Mouse (Mus musculus): ENCODE measurements at regions not wholly inside any gene's neighbourhood (a gene's known extent, or its start where the extent isn't known, plus 50 kb on each side); places are given as distances from the start of the nearest gene placed in this dataset.

GRCm38 (mm10) chr6:91589181-91589580 is 73.5 kb downstream of the Lsm3 start:
- Histone ChIP-seq H3K4me3 (ENCODE audit: low read length) (no peak overlapping the region), H3K36me3 (ENCODE audit: control insufficient read depth, insufficient read depth, low read length) (no peaks in the 10 kb centered on the region), H3K27me3 (ENCODE audit: control insufficient read depth, insufficient read depth, low read depth, low read length) (no peaks in the 10 kb centered on the region), H3K4me1 (replicated peaks; ENCODE audit: control insufficient read depth, insufficient read depth, low read length) (peaks cover 14% of the 10 kb centered on the region), H3K9ac (ENCODE audit: low read length) (no peak overlapping the region), H3K9me3 (ENCODE audit: control insufficient read depth, low read length) (no peaks in the 10 kb centered on the region), H3K27ac (ENCODE audit: low read length) (no peak overlapping the region), H3K4me2 (ENCODE audit: low read depth, low read length) (no peak overlapping the region)
- peak; percentile 24; the same call in 1 of the 2 replicates for ATAC-seq (ENCODE audit: low read depth)
- WGBS: 60% methylated on average over 4 of the region's 4 CpGs

DNA sequence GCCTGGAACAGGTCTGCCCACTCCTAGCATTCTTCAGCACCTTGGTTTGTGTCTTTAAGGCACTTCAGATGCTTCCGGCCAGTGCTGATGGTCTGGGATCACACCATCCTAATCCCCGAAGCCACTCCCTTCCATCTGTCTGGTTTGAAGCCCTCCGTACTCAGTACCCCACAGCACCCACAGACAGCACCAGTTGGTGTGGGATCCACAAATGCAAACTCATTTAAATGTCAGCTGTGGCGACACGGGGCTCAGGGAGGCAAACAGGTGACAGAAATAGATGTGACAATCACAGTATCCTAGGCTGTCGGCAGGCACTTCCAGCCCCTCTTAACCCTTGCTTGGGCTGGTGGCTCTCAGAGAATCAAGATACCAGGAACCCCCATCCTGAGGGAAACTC is 74.7 kb downstream of the Lsm3 start:
- no peak overlapping the region for H3K9ac ChIP-seq (ENCODE audit: low read length)
- H3K36me3 ChIP-seq (ENCODE audit: control insufficient read depth, insufficient read depth, low read length): no peaks in the 10 kb centered on the region
- H3K27me3 ChIP-seq (ENCODE audit: control insufficient read depth, insufficient read depth, low read depth, low read length): no peaks in the 10 kb centered on the region
- WGBS: 42% methylated on average over 6 of the region's 6 CpGs
- peaks cover 14% of the 10 kb centered on the region for H3K4me1 ChIP-seq (replicated peaks; ENCODE audit: control insufficient read depth, insufficient read depth, low read length)
- no peak overlapping the region for H3K4me2 ChIP-seq (ENCODE audit: low read depth, low read length)
- H3K9me3 ChIP-seq (ENCODE audit: control insufficient read depth, low read length): no peaks in the 10 kb centered on the region
- ATAC-seq (ENCODE audit: low read depth): no peak
- no peak overlapping the region for H3K4me3 ChIP-seq (ENCODE audit: low read length)
- H3K27ac ChIP-seq (ENCODE audit: low read length): no peak overlapping the region

DNA sequence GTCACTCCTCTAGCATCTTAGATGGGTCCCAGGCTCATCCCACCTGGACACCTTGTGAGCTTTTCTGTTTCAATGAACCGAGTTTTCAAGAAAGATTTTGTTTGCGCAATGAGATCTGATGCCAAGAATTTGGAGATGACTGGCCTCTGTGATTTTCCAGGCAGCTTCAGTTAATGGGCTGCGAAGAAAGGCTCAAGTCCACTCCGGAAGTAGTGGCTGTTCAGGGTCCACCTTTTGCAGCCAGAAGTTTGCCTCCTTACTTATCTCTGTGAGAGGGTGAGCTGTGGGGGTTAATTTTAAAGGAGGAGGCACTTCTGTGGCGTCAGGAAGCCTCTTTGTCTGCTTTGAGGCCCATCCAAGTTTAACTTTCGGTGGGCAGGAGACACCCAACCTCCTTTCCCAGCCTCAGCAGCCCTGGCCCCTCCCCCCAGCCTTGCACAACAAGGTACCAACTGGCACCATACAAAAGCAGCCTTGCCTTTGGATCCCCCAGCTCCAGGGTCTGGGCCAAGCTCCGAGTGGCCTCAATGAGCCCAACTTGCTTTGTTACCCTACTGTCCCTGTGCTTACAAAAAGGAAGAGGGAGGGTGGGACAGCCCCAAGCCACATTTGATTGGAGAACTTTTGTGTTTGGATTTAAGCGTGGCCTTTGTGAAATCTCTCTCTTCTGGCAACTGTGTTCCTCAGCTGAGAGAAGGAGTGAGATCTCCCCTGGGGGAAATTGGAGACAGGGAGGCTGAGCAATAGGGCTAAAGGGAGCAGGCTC is 75.3 kb downstream of the Lsm3 start:
- no peak overlapping the region for H3K27ac ChIP-seq (ENCODE audit: low read length)
- no peaks in the 10 kb centered on the region for H3K9me3 ChIP-seq (ENCODE audit: control insufficient read depth, low read length)
- H3K9ac ChIP-seq (ENCODE audit: low read length): no peak overlapping the region
- no peak overlapping the region for H3K4me2 ChIP-seq (ENCODE audit: low read depth, low read length)
- ATAC-seq (ENCODE audit: low read depth): peak; percentile 59
- H3K4me1 ChIP-seq (replicated peaks; ENCODE audit: control insufficient read depth, insufficient read depth, low read length): peaks cover 10% of the 10 kb centered on the region
- no peaks in the 10 kb centered on the region for H3K36me3 ChIP-seq (ENCODE audit: control insufficient read depth, insufficient read depth, low read length)
- no peaks in the 10 kb centered on the region for H3K27me3 ChIP-seq (ENCODE audit: control insufficient read depth, insufficient read depth, low read depth, low read length)
- no peak overlapping the region for H3K4me3 ChIP-seq (ENCODE audit: low read length)
- 24% methylated on average over 8 of the region's 8 CpGs for WGBS

GRCm38 (mm10) chr6:91592651-91593050 is 76.9 kb downstream of the Lsm3 start:
- H3K9me3 ChIP-seq (ENCODE audit: control insufficient read depth, low read length): no peaks in the 10 kb centered on the region
- H3K27ac ChIP-seq (ENCODE audit: low read length): no peak overlapping the region
- H3K4me2 ChIP-seq (ENCODE audit: low read depth, low read length): no peak overlapping the region
- H3K36me3 ChIP-seq (ENCODE audit: control insufficient read depth, insufficient read depth, low read length): no peaks in the 10 kb centered on the region
- WGBS: 47% methylated on average over 2 of the region's 2 CpGs
- H3K27me3 ChIP-seq (ENCODE audit: control insufficient read depth, insufficient read depth, low read depth, low read length): no peaks in the 10 kb centered on the region
- H3K4me3 ChIP-seq (ENCODE audit: low read length): no peak overlapping the region
- no peak for ATAC-seq (ENCODE audit: low read depth)
- H3K9ac ChIP-seq (ENCODE audit: low read length): no peak overlapping the region
- peaks cover 10% of the 10 kb centered on the region for H3K4me1 ChIP-seq (replicated peaks; ENCODE audit: control insufficient read depth, insufficient read depth, low read length)

- Histone ChIP-seq H3K4me1 (replicated peaks; ENCODE audit: control insufficient read depth, insufficient read depth, low read length) (no peaks in the 10 kb centered on the region), H3K4me2 (ENCODE audit: low read depth, low read length) (no peak overlapping the region), H3K27me3 (ENCODE audit: control insufficient read depth, insufficient read depth, low read depth, low read length) (no peaks in the 10 kb centered on the region), H3K9ac (ENCODE audit: low read length) (no peak overlapping the region), H3K9me3 (ENCODE audit: control insufficient read depth, low read length) (no peaks in the 10 kb centered on the region), H3K27ac (ENCODE audit: low read length) (no peak overlapping the region), H3K4me3 (ENCODE audit: low read length) (no peak overlapping the region), H3K36me3 (ENCODE audit: control insufficient read depth, insufficient read depth, low read length) (no peaks in the 10 kb centered on the region)
- ATAC-seq (ENCODE audit: low read depth): peak; percentile 67; the same call in 1 of the 2 replicates
- WGBS: 40% methylated on average over 10 of the region's 10 CpGs
Measured at GRCm38 (mm10) chr6:91598942-91599341, 83.2 kb downstream of the Lsm3 start.

- no peaks in the 10 kb centered on the region for H3K36me3 ChIP-seq (ENCODE audit: control insufficient read depth, insufficient read depth, low read length)
- H3K4me2 ChIP-seq (ENCODE audit: low read depth, low read length): no peak overlapping the region
- WGBS: 77% methylated on average over 3 of the region's 3 CpGs
- H3K9me3 ChIP-seq (ENCODE audit: control insufficient read depth, low read length): no peaks in the 10 kb centered on the region
- ATAC-seq (ENCODE audit: low read depth): no peak
- no peaks in the 10 kb centered on the region for H3K27me3 ChIP-seq (ENCODE audit: control insufficient read depth, insufficient read depth, low read depth, low read length)
- no peak overlapping the region for H3K27ac ChIP-seq (ENCODE audit: low read length)
- H3K4me1 ChIP-seq (replicated peaks; ENCODE audit: control insufficient read depth, insufficient read depth, low read length): no peaks in the 10 kb centered on the region
- no peak overlapping the region for H3K9ac ChIP-seq (ENCODE audit: low read length)
- H3K4me3 ChIP-seq (ENCODE audit: low read length): no peak overlapping the region
Measured at GRCm38 (mm10) chr6:91600116-91600515, 83.7 kb upstream of the Slc6a6 start.

DNA sequence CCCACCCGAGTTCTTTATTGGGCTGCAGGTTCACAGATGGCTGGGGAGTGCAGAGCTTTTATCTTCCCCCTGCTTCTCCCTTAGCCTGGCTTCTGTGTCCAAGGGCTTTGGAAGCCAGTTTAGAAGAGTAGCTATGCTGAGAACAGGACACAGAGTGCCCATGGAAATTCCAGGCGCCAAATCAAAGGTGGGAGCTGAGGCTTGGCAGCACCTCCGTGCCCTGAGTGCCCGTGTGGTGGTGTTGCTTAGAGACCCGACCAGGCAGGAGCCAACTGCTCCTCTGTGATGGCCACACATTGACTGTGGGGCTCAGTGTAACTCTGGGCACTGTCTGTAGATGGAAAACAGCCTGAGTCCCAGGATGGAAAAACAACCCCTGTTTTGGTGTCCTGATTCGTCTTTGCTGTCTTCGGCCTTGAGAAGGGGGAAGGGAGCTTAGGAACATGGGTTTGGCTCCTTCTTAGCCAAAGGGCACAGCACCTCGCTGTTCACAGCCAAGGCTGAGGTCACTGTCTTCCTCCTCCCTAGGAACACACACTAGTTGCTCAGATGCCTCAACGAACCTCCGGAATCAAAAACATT is 77.1 kb upstream of the Slc6a6 start:
- Histone ChIP-seq H3K27me3 (ENCODE audit: control insufficient read depth, insufficient read depth, low read depth, low read length) (no peaks in the 10 kb centered on the region), H3K4me3 (ENCODE audit: low read length) (no peak overlapping the region), H3K4me2 (ENCODE audit: low read depth, low read length) (no peak overlapping the region), H3K9me3 (ENCODE audit: control insufficient read depth, low read length) (no peaks in the 10 kb centered on the region), H3K9ac (ENCODE audit: low read length) (no peak overlapping the region), H3K36me3 (ENCODE audit: control insufficient read depth, insufficient read depth, low read length) (no peaks in the 10 kb centered on the region), H3K4me1 (replicated peaks; ENCODE audit: control insufficient read depth, insufficient read depth, low read length) (no peaks in the 10 kb centered on the region), H3K27ac (ENCODE audit: low read length) (no peak overlapping the region)
- 71% methylated on average over 10 of the region's 10 CpGs for WGBS
- ATAC-seq (ENCODE audit: low read depth): no peak

GRCm38 (mm10) chr6:91607613-91608272 is 76.1 kb upstream of the Slc6a6 start:
- Histone ChIP-seq H3K27ac (ENCODE audit: low read length) (no peak overlapping the region), H3K9ac (ENCODE audit: low read length) (no peak overlapping the region), H3K9me3 (ENCODE audit: control insufficient read depth, low read length) (no peaks in the 10 kb centered on the region), H3K4me1 (replicated peaks; ENCODE audit: control insufficient read depth, insufficient read depth, low read length) (no peaks in the 10 kb centered on the region), H3K27me3 (ENCODE audit: control insufficient read depth, insufficient read depth, low read depth, low read length) (no peaks in the 10 kb centered on the region), H3K4me3 (ENCODE audit: low read length) (no peak overlapping the region), H3K36me3 (ENCODE audit: control insufficient read depth, insufficient read depth, low read length) (no peaks in the 10 kb centered on the region), H3K4me2 (ENCODE audit: low read depth, low read length) (no peak overlapping the region)
- ATAC-seq (ENCODE audit: low read depth): no peak
- 82% methylated on average over 12 of the region's 12 CpGs for WGBS

DNA sequence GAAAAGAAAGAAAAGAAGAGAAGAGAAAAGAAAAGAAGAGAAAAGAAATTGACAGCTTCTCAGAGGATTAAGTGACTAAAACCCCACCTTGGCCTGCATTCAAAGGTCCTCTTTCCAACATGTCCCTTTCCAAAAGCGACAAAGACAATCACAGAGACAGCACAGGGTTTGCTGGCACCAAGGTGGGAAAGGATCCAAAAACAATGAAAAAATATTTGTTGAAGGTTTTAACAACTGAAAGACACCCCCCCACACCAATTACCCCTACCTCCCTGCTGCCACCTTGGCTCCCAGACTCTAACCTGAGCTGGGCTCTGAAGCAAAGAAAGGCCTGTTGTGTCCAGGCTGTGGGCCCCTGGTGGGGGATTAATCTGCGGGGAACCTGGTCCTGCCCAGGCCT is 74.2 kb upstream of the Slc6a6 start:
- WGBS: 42% methylated on average over 2 of the region's 2 CpGs

More for the DNA sequence above, 74.2 kb upstream of the Slc6a6 start:
- no peaks in the 10 kb centered on the region for H3K9me3 ChIP-seq (ENCODE audit: control insufficient read depth, low read length)
- no peak overlapping the region for H3K9ac ChIP-seq (ENCODE audit: low read length)
- H3K27me3 ChIP-seq (ENCODE audit: control insufficient read depth, insufficient read depth, low read depth, low read length): no peaks in the 10 kb centered on the region
- no peak overlapping the region for H3K4me3 ChIP-seq (ENCODE audit: low read length)
- H3K4me1 ChIP-seq (replicated peaks; ENCODE audit: control insufficient read depth, insufficient read depth, low read length): no peaks in the 10 kb centered on the region
- H3K36me3 ChIP-seq (ENCODE audit: control insufficient read depth, insufficient read depth, low read length): no peaks in the 10 kb centered on the region
- H3K27ac ChIP-seq (ENCODE audit: low read length): no peak overlapping the region
- ATAC-seq (ENCODE audit: low read depth): no peak
- H3K4me2 ChIP-seq (ENCODE audit: low read depth, low read length): no peak overlapping the region

Measured in lung, embryonic 16.5 days (tissue).